Mouse (Mus musculus): Measurements from ENCODE around the gene Bmp8a. TPM values are rescaled to one million over a fixed set of nuclear protein-coding genes. Genes with fewer than 3 reads are reported as not detected.
"Not testable (repeated sequence)": the region's sequence is repeated elsewhere in the genome, so short reads cannot be mapped to it uniquely, and the experiment has no call there.

Bmp8a gene
- polyA plus RNA-seq, 1 experiment from 2014 or later = 0.32 TPM

GRCm38 (mm10) chr4:123293661-123294443 is 49.2 kb downstream of the Bmp8a start:
- 77% methylated on average over 7 of the region's 7 CpGs for WGBS
- peaks cover 90% of the 10 kb centered on the region for H3K36me3 ChIP-seq (ENCODE audit: insufficient read depth, low read length)
- no peaks in the 10 kb centered on the region for H3K9me3 ChIP-seq (ENCODE audit: low read length)
- H3K9ac ChIP-seq (replicated peaks; ENCODE audit: low read length) = no peak overlapping the region
- no peak for ATAC-seq (ENCODE audit: low FRiP score, low TSS enrichment)
- no peak overlapping the region for H3K4me2 ChIP-seq (replicated peaks; ENCODE audit: low read depth, low read length)
- no peak overlapping the region for H3K4me3 ChIP-seq (ENCODE audit: low read length)
- no peaks in the 10 kb centered on the region for H3K4me1 ChIP-seq (ENCODE audit: insufficient read depth, low read length)
- no peaks in the 10 kb centered on the region for H3K27me3 ChIP-seq (ENCODE audit: insufficient read depth, low read length)
- no peak overlapping the region for H3K27ac ChIP-seq (ENCODE audit: low read length)

- Histone ChIP-seq H3K36me3 (ENCODE audit: insufficient read depth, low read length) (peaks cover 92% of the 10 kb centered on the region), H3K4me1 (ENCODE audit: insufficient read depth, low read length) (no peaks in the 10 kb centered on the region), H3K27ac (ENCODE audit: low read length) (no peak overlapping the region), H3K4me2 (replicated peaks; ENCODE audit: low read depth, low read length) (no peak overlapping the region), H3K9me3 (ENCODE audit: low read length) (no peaks in the 10 kb centered on the region), H3K4me3 (ENCODE audit: low read length) (no peak overlapping the region), H3K27me3 (ENCODE audit: insufficient read depth, low read length) (no peaks in the 10 kb centered on the region), H3K9ac (replicated peaks; ENCODE audit: low read length) (no peak overlapping the region)
- no peak for ATAC-seq (ENCODE audit: low FRiP score, low TSS enrichment)
- WGBS = 71% methylated on average over 7 of the region's 7 CpGs
Measured at GRCm38 (mm10) chr4:123292989-123293388, 50.1 kb downstream of the Bmp8a start.

- 84% methylated on average over 3 of the region's 3 CpGs for WGBS
Measured at GRCm38 (mm10) chr4:123292390-123292789, 50.7 kb downstream of the Bmp8a start.

GRCm38 (mm10) chr4:123289038-123289437 is 54.0 kb downstream of the Bmp8a start:
- H3K27me3 ChIP-seq (ENCODE audit: insufficient read depth, low read length) = no peaks in the 10 kb centered on the region
- H3K9ac ChIP-seq (replicated peaks; ENCODE audit: low read length) = no peak overlapping the region
- H3K27ac ChIP-seq (ENCODE audit: low read length) = no peak overlapping the region
- ATAC-seq (ENCODE audit: low FRiP score, low TSS enrichment) = no peak
- H3K36me3 ChIP-seq (ENCODE audit: insufficient read depth, low read length) = peaks cover 66% of the 10 kb centered on the region
- H3K4me3 ChIP-seq (ENCODE audit: low read length) = no peak overlapping the region
- 86% methylated on average over 12 of the region's 12 CpGs for WGBS
- H3K4me2 ChIP-seq (replicated peaks; ENCODE audit: low read depth, low read length) = no peak overlapping the region
- H3K9me3 ChIP-seq (ENCODE audit: low read length) = no peaks in the 10 kb centered on the region
- peaks cover 28% of the 10 kb centered on the region for H3K4me1 ChIP-seq (ENCODE audit: insufficient read depth, low read length)

More at GRCm38 (mm10) chr4:123292390-123292789, 50.7 kb downstream of the Bmp8a start:
- Histone ChIP-seq H3K27ac (ENCODE audit: low read length) (no peak overlapping the region), H3K4me3 (ENCODE audit: low read length) (no peak overlapping the region), H3K4me1 (ENCODE audit: insufficient read depth, low read length) (peaks cover 5% of the 10 kb centered on the region; the same call in 1 of the 2 replicates), H3K9ac (replicated peaks; ENCODE audit: low read length) (no peak overlapping the region), H3K9me3 (ENCODE audit: low read length) (no peaks in the 10 kb centered on the region), H3K4me2 (replicated peaks; ENCODE audit: low read depth, low read length) (no peak overlapping the region), H3K27me3 (ENCODE audit: insufficient read depth, low read length) (no peaks in the 10 kb centered on the region), H3K36me3 (ENCODE audit: insufficient read depth, low read length) (peaks cover 92% of the 10 kb centered on the region)
- no peak for ATAC-seq (ENCODE audit: low FRiP score, low TSS enrichment)

- H3K4me1 ChIP-seq (ENCODE audit: insufficient read depth, low read length) = peaks cover 31% of the 10 kb centered on the region
- WGBS = 92% methylated on average over 2 of the region's 2 CpGs
- no peaks in the 10 kb centered on the region for H3K9me3 ChIP-seq (ENCODE audit: low read length)
- H3K9ac ChIP-seq (replicated peaks; ENCODE audit: low read length) = no peak overlapping the region
- no peaks in the 10 kb centered on the region for H3K27me3 ChIP-seq (ENCODE audit: insufficient read depth, low read length)
- ATAC-seq (ENCODE audit: low FRiP score, low TSS enrichment) = no peak
- H3K36me3 ChIP-seq (ENCODE audit: insufficient read depth, low read length) = peaks cover 43% of the 10 kb centered on the region
- H3K4me3 ChIP-seq (ENCODE audit: low read length) = no peak overlapping the region
- H3K4me2 ChIP-seq (replicated peaks; ENCODE audit: low read depth, low read length) = no peak overlapping the region
- no peak overlapping the region for H3K27ac ChIP-seq (ENCODE audit: low read length)
Measured at GRCm38 (mm10) chr4:123286790-123287189, 56.3 kb downstream of the Bmp8a start.

- H3K4me2 ChIP-seq (replicated peaks; ENCODE audit: low read depth, low read length) = peak overlapping the region; percentile 94
- no peaks in the 10 kb centered on the region for H3K9me3 ChIP-seq (ENCODE audit: low read length)
- H3K27ac ChIP-seq (ENCODE audit: low read length) = no peak overlapping the region
- no peaks in the 10 kb centered on the region for H3K27me3 ChIP-seq (ENCODE audit: insufficient read depth, low read length)
- peaks cover 30% of the 10 kb centered on the region for H3K36me3 ChIP-seq (ENCODE audit: insufficient read depth, low read length)
- 68% methylated on average over 6 of the region's 6 CpGs for WGBS
- peak overlapping the region; percentile 66 for H3K9ac ChIP-seq (replicated peaks; ENCODE audit: low read length)
- no peak for ATAC-seq (ENCODE audit: low FRiP score, low TSS enrichment)
- H3K4me3 ChIP-seq (ENCODE audit: low read length) = peak overlapping the region; percentile 69
- peaks cover 31% of the 10 kb centered on the region for H3K4me1 ChIP-seq (ENCODE audit: insufficient read depth, low read length)
Measured at GRCm38 (mm10) chr4:123284731-123285624, 58.1 kb downstream of the Bmp8a start.

- not testable (repeated sequence) for H3K27me3 ChIP-seq (ENCODE audit: insufficient read depth, low read length); H3K9me3 ChIP-seq (ENCODE audit: low read length); H3K27ac ChIP-seq (ENCODE audit: low read length); ATAC-seq (ENCODE audit: low FRiP score, low TSS enrichment)
- H3K36me3 ChIP-seq (ENCODE audit: insufficient read depth, low read length) = peaks cover 18% of the 10 kb centered on the region
- peak overlapping the region; percentile 94 for H3K4me2 ChIP-seq (replicated peaks; ENCODE audit: low read depth, low read length)
- WGBS = under 1% methylated on average over 11 of the region's 15 CpGs
- peak overlapping the region; percentile 69 for H3K4me3 ChIP-seq (ENCODE audit: low read length)
- peak overlapping the region; percentile 66 for H3K9ac ChIP-seq (replicated peaks; ENCODE audit: low read length)
- peaks cover 31% of the 10 kb centered on the region for H3K4me1 ChIP-seq (ENCODE audit: insufficient read depth, low read length)
Measured at GRCm38 (mm10) chr4:123283675-123284064, 59.4 kb downstream of the Bmp8a start.

GRCm38 (mm10) chr4:123282915-123283674 is 60.0 kb downstream of the Bmp8a start:
- peak overlapping the region; percentile 27; the same call in 1 of the 2 replicates for H3K27ac ChIP-seq (ENCODE audit: low read length)
- ATAC-seq (ENCODE audit: low FRiP score, low TSS enrichment) = peak; percentile 69
- H3K36me3 ChIP-seq (ENCODE audit: insufficient read depth, low read length) = peaks cover 12% of the 10 kb centered on the region
- peak overlapping the region; percentile 69 for H3K4me3 ChIP-seq (ENCODE audit: low read length)
- peaks cover 31% of the 10 kb centered on the region for H3K4me1 ChIP-seq (ENCODE audit: insufficient read depth, low read length)
- H3K9me3 ChIP-seq (ENCODE audit: low read length); H3K27me3 ChIP-seq (ENCODE audit: insufficient read depth, low read length): not testable (repeated sequence)
- H3K9ac ChIP-seq (replicated peaks; ENCODE audit: low read length) = peak overlapping the region; percentile 66
- WGBS = under 1% methylated on average over 42 of the region's 55 CpGs
- peak overlapping the region; percentile 94 for H3K4me2 ChIP-seq (replicated peaks; ENCODE audit: low read depth, low read length)

- peak; percentile 97 for ATAC-seq (ENCODE audit: low FRiP score, low TSS enrichment)
- peak overlapping the region; percentile 66 for H3K9ac ChIP-seq (replicated peaks; ENCODE audit: low read length)
- H3K4me1 ChIP-seq (ENCODE audit: insufficient read depth, low read length) = peaks cover 27% of the 10 kb centered on the region
- peaks cover 8% of the 10 kb centered on the region for H3K36me3 ChIP-seq (ENCODE audit: insufficient read depth, low read length)
- H3K4me2 ChIP-seq (replicated peaks; ENCODE audit: low read depth, low read length) = peak overlapping the region; percentile 94
- H3K4me3 ChIP-seq (ENCODE audit: low read length) = peak overlapping the region; percentile 69
- H3K27me3 ChIP-seq (ENCODE audit: insufficient read depth, low read length) = no peaks in the 10 kb centered on the region
- H3K27ac ChIP-seq (ENCODE audit: low read length) = peak overlapping the region; percentile 27; the same call in 1 of the 2 replicates
- WGBS = 0% methylated on average over 25 of the region's 25 CpGs
- H3K9me3 ChIP-seq (ENCODE audit: low read length) = no peaks in the 10 kb centered on the region
Measured at GRCm38 (mm10) chr4:123282500-123282899, 60.6 kb downstream of the Bmp8a start.
